Mouse (Mus musculus): ENCODE measurements around the gene Zfp14. TPM values are rescaled to one million over a fixed set of nuclear protein-coding genes. Genes with fewer than 3 reads are reported as not detected.

Zfp14 gene
- total RNA-seq, 2 experiments from 2014 or later, result 2.1 to 2.3 TPM

DNA sequence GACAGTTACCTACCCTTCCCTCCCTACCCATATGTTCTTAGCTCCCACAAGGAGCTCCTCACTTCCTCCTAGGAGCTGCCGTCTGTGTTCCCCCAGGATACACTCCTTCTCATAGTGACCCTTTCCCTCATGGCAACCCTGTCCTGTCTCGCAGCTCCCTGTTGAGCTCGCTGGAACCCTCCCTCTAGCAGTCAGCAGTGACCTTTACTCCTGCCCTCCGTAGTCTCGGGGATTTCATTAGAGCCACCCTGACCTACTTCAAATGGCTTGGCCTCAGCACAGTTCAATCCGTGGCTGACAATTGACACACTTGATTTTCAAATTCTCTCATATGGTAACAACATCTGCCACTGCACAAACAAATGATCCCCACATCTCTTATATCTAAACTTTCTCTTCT is 20.5 kb downstream of the Zfp14 start:
- DNase-seq (ENCODE audit: low spot score), result no peak

DNA sequence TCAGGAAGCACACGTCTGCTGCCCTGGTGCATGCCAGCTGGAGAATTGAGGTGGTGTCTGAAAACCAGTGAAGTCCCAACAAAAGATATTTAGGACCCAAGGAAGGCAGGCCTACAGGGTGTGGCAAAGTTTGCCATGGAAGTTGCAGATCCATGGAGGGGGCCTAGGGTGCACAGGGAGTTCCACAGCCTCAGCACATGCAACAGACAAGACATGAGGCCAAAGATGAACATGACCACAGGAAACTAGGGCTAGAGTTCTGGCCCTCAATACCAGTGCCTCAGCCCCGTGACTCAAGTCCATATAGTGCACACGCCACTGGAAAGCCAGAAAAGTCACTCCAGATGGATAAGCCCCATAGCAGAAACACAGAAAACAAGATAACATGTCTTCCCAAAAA is 22.6 kb downstream of the Zfp14 start:
- DNase-seq (ENCODE audit: low spot score), result no peak

GRCm38 (mm10) chr7:30027331-30027730 is 23.8 kb downstream of the Zfp14 start:
- DNase-seq (ENCODE audit: low spot score), result no peak

DNA sequence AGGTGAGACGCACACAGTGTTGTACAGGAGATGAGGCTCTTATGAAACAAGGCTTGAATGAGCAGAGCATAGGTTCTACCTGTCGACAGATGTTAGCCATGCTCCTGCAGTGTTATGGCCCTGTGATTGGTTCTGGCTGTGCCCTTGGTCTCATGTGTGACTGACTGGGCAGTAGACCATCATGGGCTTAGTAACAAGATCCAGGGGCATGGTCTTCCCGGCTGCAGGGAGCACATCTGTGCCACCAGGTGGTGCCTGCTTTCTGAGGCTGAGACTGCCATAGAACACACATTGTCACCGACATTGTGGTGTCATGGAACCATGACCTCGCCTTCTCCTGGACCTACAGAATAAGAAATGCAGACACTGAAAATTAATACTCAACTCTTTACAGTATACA is 25.8 kb downstream of the Zfp14 start:
- DNase-seq (ENCODE audit: low spot score), result no peak

- DNase-seq (ENCODE audit: low spot score), result no peak
Measured at GRCm38 (mm10) chr7:30023800-30024199, 27.4 kb downstream of the Zfp14 start.

GRCm38 (mm10) chr7:30023324-30023723 is 27.9 kb downstream of the Zfp14 start:
- DNase-seq (ENCODE audit: low spot score), result no peak

DNA sequence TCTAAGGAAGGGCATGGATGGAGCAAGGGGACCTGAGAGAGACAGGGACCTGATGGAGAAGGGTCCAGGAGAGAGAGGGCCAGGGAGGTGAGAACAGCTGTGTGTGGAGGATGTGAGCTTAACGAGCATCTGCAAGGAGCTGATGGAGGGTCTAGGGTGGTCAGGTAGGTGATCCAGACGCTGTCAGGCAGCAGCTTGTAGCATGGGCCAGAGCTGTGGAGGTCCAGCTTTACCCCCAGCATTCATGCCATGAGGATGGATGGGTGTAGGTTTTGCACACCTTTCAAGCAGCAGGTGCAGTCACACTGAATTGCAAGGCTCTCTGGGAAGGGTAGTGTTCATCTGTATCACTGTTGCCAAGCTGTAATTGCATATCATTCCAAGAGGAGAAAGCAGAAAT is 31.6 kb downstream of the Zfp14 start:
- no peak for DNase-seq (ENCODE audit: low spot score)

DNA sequence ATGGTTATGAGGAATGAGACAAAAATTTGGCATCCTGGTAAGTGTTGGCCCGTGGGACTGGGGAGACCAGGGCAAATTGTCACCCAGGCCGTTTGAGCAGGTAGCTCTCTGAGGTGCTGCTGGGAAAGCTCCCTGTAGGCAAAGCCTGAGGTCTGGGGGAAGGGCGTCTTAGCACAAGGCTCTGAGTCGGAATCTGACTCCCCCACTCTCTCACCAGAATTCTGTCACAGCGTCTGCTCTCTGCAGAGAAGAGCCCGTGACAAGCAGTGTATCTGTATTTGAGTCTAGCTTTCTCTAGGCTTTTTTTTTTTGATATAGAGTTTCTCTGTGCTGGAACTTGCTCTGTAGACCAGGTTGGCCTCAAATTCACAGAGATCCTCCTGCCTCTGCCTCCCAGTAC is 34.0 kb downstream of the Zfp14 start:
- no peak for DNase-seq (ENCODE audit: low spot score)

- DNase-seq (ENCODE audit: low spot score), result peak; percentile 82
Measured at GRCm38 (mm10) chr7:30012956-30013363, 38.2 kb downstream of the Zfp14 start.

GRCm38 (mm10) chr7:30010551-30011195 is 40.5 kb downstream of the Zfp14 start:
- DNase-seq (ENCODE audit: low spot score), result no peak

- peak; percentile 90 for DNase-seq (ENCODE audit: low spot score)
Measured at GRCm38 (mm10) chr7:30009321-30010085, 41.7 kb downstream of the Zfp14 start.

DNA sequence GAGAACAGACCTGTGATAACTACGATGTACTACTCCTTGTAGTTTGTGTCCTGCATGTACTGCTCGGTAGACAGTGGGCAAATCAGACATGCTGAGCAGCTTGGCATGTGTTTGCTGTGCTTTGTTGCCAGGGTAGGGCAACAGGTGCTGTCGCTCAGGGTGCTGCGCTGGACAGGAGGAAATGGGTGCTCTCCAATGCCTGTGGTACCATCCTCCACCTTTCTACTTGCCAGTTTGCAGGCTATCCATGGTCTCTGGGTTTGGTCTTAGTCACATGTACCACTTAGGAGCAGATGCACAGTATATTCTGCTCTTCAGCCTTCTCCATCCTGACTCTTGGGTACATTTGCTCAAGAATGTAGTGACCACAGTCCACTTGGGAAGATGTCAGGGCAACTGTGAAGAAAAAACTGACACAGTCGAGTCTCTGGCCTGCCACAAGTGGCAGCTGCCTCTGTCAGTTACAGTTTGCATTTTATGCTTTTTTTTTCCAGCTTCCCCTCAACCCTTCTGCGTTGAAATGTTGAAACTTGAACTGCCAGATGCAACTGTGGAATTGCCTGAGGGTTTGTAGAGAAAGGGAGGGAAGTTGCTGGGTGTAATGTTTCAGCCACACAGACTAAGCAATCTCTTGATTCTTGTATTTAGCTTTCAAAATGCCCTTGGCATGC is 43.0 kb downstream of the Zfp14 start:
- DNase-seq (ENCODE audit: low spot score), result peak; percentile 56

DNA sequence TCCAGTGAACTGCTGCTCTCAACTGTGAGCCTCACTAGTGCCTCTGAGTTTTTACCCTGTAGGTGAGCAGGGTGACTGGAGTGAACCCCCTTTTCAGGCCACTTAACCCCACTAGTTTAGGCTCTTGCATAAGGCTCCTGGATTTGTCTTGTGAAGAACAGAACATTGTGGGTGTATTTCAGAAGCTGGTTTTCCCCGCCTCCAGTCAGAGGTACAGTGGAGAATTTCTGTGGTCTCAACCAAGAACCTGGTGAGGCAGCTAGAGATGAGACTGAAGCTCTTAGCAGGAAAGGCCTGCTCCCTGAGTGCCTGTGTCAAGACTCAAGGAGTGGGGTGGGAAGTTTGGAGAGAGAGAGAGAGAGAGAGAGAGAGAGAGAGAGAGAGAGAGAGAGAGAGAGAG is 43.6 kb downstream of the Zfp14 start:
- DNase-seq (ENCODE audit: low spot score), result no peak

GRCm38 (mm10) chr7:30000601-30001000 is 50.6 kb downstream of the Zfp14 start:
- DNase-seq (ENCODE audit: low spot score), result no peak

GRCm38 (mm10) chr7:29995134-29995533 is 56.0 kb downstream of the Zfp14 start:
- DNase-seq (ENCODE audit: low spot score), result no peak

DNA sequence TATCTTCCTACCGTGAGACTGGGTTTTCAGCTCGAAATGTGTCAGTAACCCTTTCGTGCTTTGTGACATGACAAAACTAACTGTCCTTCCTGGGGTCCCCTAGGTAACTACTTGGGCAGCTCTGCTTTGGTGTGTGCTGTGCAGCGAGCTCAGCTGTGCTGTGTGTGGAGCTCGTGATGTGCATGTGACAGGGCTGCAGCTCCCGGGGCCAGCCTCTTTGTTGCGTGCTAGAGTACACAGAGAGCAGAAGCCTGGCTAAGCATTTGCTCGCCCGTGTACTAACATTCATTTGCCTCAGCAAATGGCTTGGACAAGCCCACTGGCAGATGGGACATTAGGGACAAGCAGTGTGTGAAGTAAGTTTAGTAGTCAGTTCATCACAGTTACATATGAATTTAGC is 57.8 kb downstream of the Zfp14 start:
- no peak for DNase-seq (ENCODE audit: low spot score)

- no peak for DNase-seq (ENCODE audit: low spot score)
Measured at GRCm38 (mm10) chr7:29992698-29993097, 58.5 kb downstream of the Zfp14 start.

DNA sequence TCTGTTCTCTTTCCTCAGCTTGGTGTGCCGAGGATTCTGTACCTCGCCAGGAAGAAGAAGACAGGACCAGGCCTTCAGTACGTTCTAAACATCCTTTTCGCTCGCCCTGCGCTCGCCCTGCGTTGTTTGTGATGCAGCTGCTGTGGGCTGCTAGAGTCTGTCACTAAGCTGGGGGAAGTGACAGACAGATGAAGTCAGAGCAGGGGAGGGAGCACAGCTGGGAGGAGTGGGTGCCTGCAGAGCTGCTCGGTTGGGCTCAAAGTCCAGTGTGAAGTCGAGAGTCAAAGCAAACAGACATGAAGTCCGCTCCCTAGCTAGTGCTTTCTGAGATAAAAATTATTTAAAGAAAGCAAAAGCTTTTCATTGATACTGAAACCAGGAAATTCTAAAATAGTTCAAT is 62.1 kb downstream of the Zfp14 start:
- no peak for DNase-seq (ENCODE audit: low spot score)

- DNase-seq (ENCODE audit: low spot score), result no peak
Measured at GRCm38 (mm10) chr7:29987551-29987950, 63.6 kb downstream of the Zfp14 start.

Measured in gastrocnemius, adult 18-20 months (tissue).